Mouse (Mus musculus) midbrain, embryonic 12.5 days (tissue): ENCODE measurements around the gene Arhgef28. TPM values are rescaled to one million over a fixed set of nuclear protein-coding genes. Genes with fewer than 3 reads are reported as not detected.

Experiments used
- ATAC-seq: fragments of 200-750 bp; cut with Nextera tagmentation; 2 replicates; pipeline ENCODE4 v1.8.0; 2017; ENCODE audit warnings: low read depth, moderate TSS enrichment, moderate library complexity; ENCODE audit not compliant: low FRiP score
- H3K27ac ChIP-seq: fragments of 300-500 bp; sonication (generic); replicated peaks from 2 replicates; pipeline ENCODE4 v1.5.1; 2016; ENCODE audit warnings: mild to moderate bottlenecking
- H3K27me3 ChIP-seq: fragments of 300-500 bp; sonication (generic); 2 replicates; pipeline ENCODE4 v1.6.1; 2016; ENCODE audit warnings: mild to moderate bottlenecking
- H3K36me3 ChIP-seq: fragments of 300-500 bp; sonication (generic); 2 replicates; pipeline ENCODE4 v1.6.1; 2016
- H3K4me1 ChIP-seq: fragments of 300-500 bp; sonication (generic); 2 replicates; pipeline ENCODE4 v1.6.1; 2016
- H3K4me2 ChIP-seq: fragments of 300-500 bp; sonication (generic); replicated peaks from 2 replicates; pipeline ENCODE4 v1.6.1; 2016; ENCODE audit warnings: mild to moderate bottlenecking, moderate library complexity
- H3K4me3 ChIP-seq: fragments of 300-500 bp; sonication (generic); 2 replicates; pipeline ENCODE4 v1.5.1; 2016; ENCODE audit warnings: mild to moderate bottlenecking
- H3K9ac ChIP-seq: fragments of 300-500 bp; sonication (generic); replicated peaks from 2 replicates; pipeline ENCODE4 v1.6.1; 2016; ENCODE audit warnings: mild to moderate bottlenecking, moderate library complexity
- H3K9me3 ChIP-seq: fragments of 300-500 bp; sonication (generic); 2 replicates; pipeline ENCODE4 v1.6.1; 2016; ENCODE audit warnings: mild to moderate bottlenecking
- WGBS: fragments of 180-500 bp; shearing (Covaris S2); methylation state at CpG from one replicate; pipeline ENCODE4 v1.1.7; 2016; 5-methylcytosine and 5-hydroxymethylcytosine counted together
- polyA plus RNA-seq: library from polyadenylated mRNA; unstranded; fragments of >200 nt; fragmentation: Nextera tagmentation; extraction: Ambion mirVana; gene quantifications from 2 replicates; pipeline ENCODE4 v1.2.1, GENCODE M21; 2016

Gene Arhgef28
- polyA plus RNA-seq: 7.2 and 9.8 TPM in 2 replicates

- H3K27ac ChIP-seq: peak within 1 kb of the TSS; percentile 58
- H3K9ac ChIP-seq: peak within 1 kb of the TSS; percentile 70
- under 1% methylated on average over 55 of the region's 76 CpGs for WGBS
- H3K4me1 ChIP-seq: peaks cover 10% of the 10 kb centered on the region
- ATAC-seq: peak; percentile 90
- peak within 1 kb of the TSS; percentile 93 for H3K4me2 ChIP-seq
- no peaks in the 10 kb centered on the region for H3K9me3 ChIP-seq
- H3K27me3 ChIP-seq: peaks cover 21% of the 10 kb centered on the region
- no peaks in the 10 kb centered on the region for H3K36me3 ChIP-seq
- peak within 1 kb of the TSS; percentile 69 for H3K4me3 ChIP-seq
Observed at GRCm38 (mm10) chr13:98205771-98206545, at the start of gene Arhgef28. Gene Arhgef28, minus strand, starts transcription at chr13:98206439.

DNA sequence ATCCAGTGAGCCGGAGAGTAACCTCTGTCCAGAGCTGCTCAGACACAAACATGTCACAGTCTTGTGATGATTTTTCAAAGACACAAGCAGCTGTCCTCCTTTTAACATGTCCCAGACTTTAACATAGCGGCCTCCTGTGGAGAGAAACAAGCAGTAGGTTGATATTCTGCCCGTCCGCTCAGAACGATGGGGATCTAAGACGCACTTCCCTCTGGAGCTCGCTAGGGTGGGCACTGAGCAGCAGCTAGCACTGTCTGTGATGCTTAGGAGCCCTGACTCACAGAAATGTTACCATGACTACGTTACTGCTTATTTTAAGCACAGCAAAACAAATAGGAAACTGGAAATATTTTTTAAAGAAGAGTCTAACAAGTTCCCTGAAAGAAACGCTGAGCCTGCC is 48.7 kb upstream of the Arhgef28 start:
- no peak overlapping the region for H3K27ac ChIP-seq
- H3K4me2 ChIP-seq: no peak overlapping the region
- WGBS: 77% methylated on average over 9 of the region's 9 CpGs

GRCm38 (mm10) chr13:98249594-98249993 is 43.4 kb upstream of the Arhgef28 start:
- Histone ChIP-seq H3K4me1 (no peaks in the 10 kb centered on the region), H3K36me3 (peaks cover 65% of the 10 kb centered on the region), H3K9ac (no peak overlapping the region), H3K9me3 (no peaks in the 10 kb centered on the region), H3K27me3 (no peaks in the 10 kb centered on the region), H3K4me3 (no peak overlapping the region), H3K4me2 (no peak overlapping the region), H3K27ac (no peak overlapping the region)
- ATAC-seq: no peak
- WGBS: 87% methylated on average over 10 of the region's 10 CpGs

More for the DNA sequence above, 48.7 kb upstream of the Arhgef28 start:
- Histone ChIP-seq H3K9me3 (no peaks in the 10 kb centered on the region), H3K4me3 (no peak overlapping the region), H3K9ac (no peak overlapping the region), H3K36me3 (peaks cover 86% of the 10 kb centered on the region), H3K4me1 (no peaks in the 10 kb centered on the region), H3K27me3 (no peaks in the 10 kb centered on the region)
- no peak for ATAC-seq

DNA sequence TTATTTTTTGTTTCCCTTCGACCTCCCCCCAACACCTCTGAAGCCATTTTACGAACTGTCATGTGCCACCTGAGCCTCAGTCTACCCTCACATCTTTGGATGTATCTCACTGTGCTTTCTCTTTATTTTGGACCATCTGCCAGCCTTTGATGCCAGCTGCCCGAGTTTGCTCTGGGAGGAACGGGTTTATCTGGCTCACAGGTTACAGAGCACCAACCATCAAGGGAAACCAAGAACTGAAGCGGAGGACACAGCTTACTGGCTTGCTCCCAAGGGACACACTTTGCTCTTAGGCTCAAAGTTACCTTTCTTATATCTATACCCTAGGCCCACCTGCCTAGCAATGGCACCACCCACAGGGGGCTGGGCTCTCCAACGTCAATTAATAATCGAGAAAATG is 39.1 kb upstream of the Arhgef28 start:
- H3K27me3 ChIP-seq: peaks cover 4% of the 10 kb centered on the region; the same call in 1 of the 2 replicates
- H3K4me1 ChIP-seq: no peaks in the 10 kb centered on the region
- H3K9me3 ChIP-seq: no peaks in the 10 kb centered on the region
- H3K27ac ChIP-seq: no peak overlapping the region
- no peak overlapping the region for H3K4me3 ChIP-seq
- ATAC-seq: no peak
- no peak overlapping the region for H3K4me2 ChIP-seq
- H3K9ac ChIP-seq: no peak overlapping the region
- WGBS: 78% methylated on average over 7 of the region's 7 CpGs
- peaks cover 29% of the 10 kb centered on the region for H3K36me3 ChIP-seq

GRCm38 (mm10) chr13:98244571-98245350 is 38.5 kb upstream of the Arhgef28 start:
- ATAC-seq: no peak
- no peak overlapping the region for H3K27ac ChIP-seq
- H3K9me3 ChIP-seq: no peaks in the 10 kb centered on the region
- no peaks in the 10 kb centered on the region for H3K4me1 ChIP-seq
- peaks cover 4% of the 10 kb centered on the region; the same call in 1 of the 2 replicates for H3K27me3 ChIP-seq
- H3K4me3 ChIP-seq: no peak overlapping the region
- H3K9ac ChIP-seq: no peak overlapping the region
- H3K36me3 ChIP-seq: peaks cover 23% of the 10 kb centered on the region
- no peak overlapping the region for H3K4me2 ChIP-seq
- WGBS: 72% methylated on average over 5 of the region's 5 CpGs

DNA sequence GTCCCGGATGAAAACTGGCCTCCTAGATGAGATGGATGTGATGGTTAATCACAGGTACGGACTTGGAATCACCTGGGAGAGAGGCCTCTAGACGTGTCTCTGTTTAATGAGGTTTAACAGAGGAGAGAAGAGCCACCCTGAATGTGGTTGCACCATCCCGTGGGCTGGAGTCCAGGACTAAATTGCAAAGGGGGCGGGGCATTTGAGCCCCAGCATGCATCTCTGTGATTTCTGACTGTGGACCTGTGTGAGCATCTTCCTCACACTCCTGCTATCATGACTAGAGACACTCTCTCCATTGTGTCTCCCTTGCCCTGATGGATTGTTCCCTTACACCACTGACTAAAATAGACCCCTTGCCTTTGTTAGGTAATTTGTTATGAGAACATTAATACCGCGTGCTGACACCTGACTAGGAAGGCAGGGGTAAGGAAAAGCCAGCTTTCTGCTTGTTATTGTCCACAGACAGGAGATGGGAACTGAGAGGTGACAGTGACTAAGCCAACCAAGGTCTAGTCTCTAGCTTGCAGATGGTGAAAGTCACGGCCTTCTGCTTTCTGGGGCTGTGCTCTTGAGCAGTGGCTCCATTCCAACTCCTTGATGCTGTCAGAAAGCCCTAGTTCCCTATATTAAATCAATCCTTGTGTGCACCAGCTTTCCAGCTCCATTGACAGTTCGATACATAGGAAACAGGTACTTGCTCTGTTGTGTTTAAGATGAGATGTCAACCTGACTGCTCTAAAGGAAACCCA is 35.5 kb upstream of the Arhgef28 start:
- no peak overlapping the region for H3K9ac ChIP-seq
- H3K4me2 ChIP-seq: no peak overlapping the region
- ATAC-seq: no peak
- H3K27me3 ChIP-seq: peaks cover 4% of the 10 kb centered on the region; the same call in 1 of the 2 replicates
- H3K27ac ChIP-seq: no peak overlapping the region
- H3K36me3 ChIP-seq: no peaks in the 10 kb centered on the region
- H3K4me1 ChIP-seq: no peaks in the 10 kb centered on the region
- H3K4me3 ChIP-seq: no peak overlapping the region
- H3K9me3 ChIP-seq: no peaks in the 10 kb centered on the region
- WGBS: 79% methylated on average over 9 of the region's 9 CpGs

- no peak for ATAC-seq
- H3K4me2 ChIP-seq: no peak overlapping the region
- H3K4me3 ChIP-seq: no peak overlapping the region
- H3K27ac ChIP-seq: no peak overlapping the region
- 20% methylated on average over 12 of the region's 12 CpGs for WGBS
- peaks cover 4% of the 10 kb centered on the region; the same call in 1 of the 2 replicates for H3K27me3 ChIP-seq
- H3K9ac ChIP-seq: no peak overlapping the region
- H3K36me3 ChIP-seq: no peaks in the 10 kb centered on the region
- no peaks in the 10 kb centered on the region for H3K9me3 ChIP-seq
- no peaks in the 10 kb centered on the region for H3K4me1 ChIP-seq
Observed at GRCm38 (mm10) chr13:98239978-98240641, 33.9 kb upstream of the Arhgef28 start.

- WGBS: 83% methylated on average over 6 of the region's 6 CpGs
- H3K4me2 ChIP-seq: no peak overlapping the region
- no peaks in the 10 kb centered on the region for H3K36me3 ChIP-seq
- H3K27me3 ChIP-seq: no peaks in the 10 kb centered on the region
- H3K9me3 ChIP-seq: no peaks in the 10 kb centered on the region
- H3K4me1 ChIP-seq: no peaks in the 10 kb centered on the region
- ATAC-seq: no peak
- H3K27ac ChIP-seq: no peak overlapping the region
- no peak overlapping the region for H3K9ac ChIP-seq
- H3K4me3 ChIP-seq: no peak overlapping the region
Observed at GRCm38 (mm10) chr13:98235451-98235850, 29.2 kb upstream of the Arhgef28 start.

GRCm38 (mm10) chr13:98230511-98230910 is 24.3 kb upstream of the Arhgef28 start:
- Histone ChIP-seq H3K27ac (no peak overlapping the region), H3K9ac (no peak overlapping the region), H3K4me1 (no peaks in the 10 kb centered on the region), H3K4me3 (no peak overlapping the region), H3K27me3 (no peaks in the 10 kb centered on the region), H3K9me3 (no peaks in the 10 kb centered on the region), H3K4me2 (no peak overlapping the region), H3K36me3 (no peaks in the 10 kb centered on the region)
- WGBS: 97% methylated on average over 1 of the region's 1 CpGs
- no peak for ATAC-seq

DNA sequence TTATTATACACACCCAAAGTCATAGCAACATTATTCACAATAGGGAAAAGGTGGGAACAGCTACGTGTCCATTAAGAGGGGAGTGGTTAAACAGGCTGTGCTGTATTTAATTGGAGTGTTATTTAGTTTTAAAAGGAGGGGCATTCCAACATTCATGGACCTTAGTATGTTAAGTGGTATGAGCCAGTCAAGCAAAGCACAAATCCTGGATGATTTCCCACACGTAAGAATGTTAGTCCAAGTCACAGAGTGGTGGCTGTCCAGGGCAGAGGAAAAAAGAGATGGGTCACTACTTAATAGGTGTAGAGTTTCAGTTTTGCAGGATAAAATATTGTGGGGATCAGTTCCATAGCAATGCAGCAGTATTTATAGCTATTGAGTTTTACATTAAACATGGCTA is 20.0 kb upstream of the Arhgef28 start:
- Histone ChIP-seq H3K9ac (no peak overlapping the region), H3K4me1 (no peaks in the 10 kb centered on the region), H3K27me3 (no peaks in the 10 kb centered on the region), H3K36me3 (no peaks in the 10 kb centered on the region), H3K4me3 (no peak overlapping the region), H3K9me3 (no peaks in the 10 kb centered on the region), H3K27ac (no peak overlapping the region), H3K4me2 (no peak overlapping the region)
- WGBS: 80% methylated on average over 2 of the region's 2 CpGs
- no peak for ATAC-seq

DNA sequence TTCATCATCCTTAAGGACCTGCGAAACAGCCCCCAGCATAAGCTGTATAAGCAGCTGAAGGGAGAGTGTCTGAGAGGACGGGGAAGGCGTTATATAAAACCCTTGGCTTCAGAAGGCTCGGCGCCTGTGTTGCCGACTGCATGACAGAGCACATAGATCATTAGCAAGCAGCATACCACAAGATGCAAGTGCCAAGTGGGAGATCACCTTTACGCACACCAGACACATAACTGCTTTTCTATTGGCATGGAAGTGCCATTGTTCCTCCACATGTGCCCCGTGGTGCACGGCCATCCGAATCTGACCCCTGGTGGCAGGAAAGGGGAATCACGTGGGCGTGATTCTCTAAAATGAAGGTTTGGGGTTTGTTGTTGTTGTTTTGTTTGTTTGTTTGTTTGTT is 16.6 kb upstream of the Arhgef28 start:
- H3K27me3 ChIP-seq: no peaks in the 10 kb centered on the region
- H3K4me2 ChIP-seq: no peak overlapping the region
- H3K4me3 ChIP-seq: no peak overlapping the region
- no peaks in the 10 kb centered on the region for H3K4me1 ChIP-seq
- H3K36me3 ChIP-seq: no peaks in the 10 kb centered on the region
- ATAC-seq: no peak
- H3K9ac ChIP-seq: no peak overlapping the region
- no peaks in the 10 kb centered on the region for H3K9me3 ChIP-seq
- no peak overlapping the region for H3K27ac ChIP-seq
- WGBS: 35% methylated on average over 12 of the region's 12 CpGs
